Mouse (Mus musculus): ENCODE data around the gene Crtam.

DNA sequence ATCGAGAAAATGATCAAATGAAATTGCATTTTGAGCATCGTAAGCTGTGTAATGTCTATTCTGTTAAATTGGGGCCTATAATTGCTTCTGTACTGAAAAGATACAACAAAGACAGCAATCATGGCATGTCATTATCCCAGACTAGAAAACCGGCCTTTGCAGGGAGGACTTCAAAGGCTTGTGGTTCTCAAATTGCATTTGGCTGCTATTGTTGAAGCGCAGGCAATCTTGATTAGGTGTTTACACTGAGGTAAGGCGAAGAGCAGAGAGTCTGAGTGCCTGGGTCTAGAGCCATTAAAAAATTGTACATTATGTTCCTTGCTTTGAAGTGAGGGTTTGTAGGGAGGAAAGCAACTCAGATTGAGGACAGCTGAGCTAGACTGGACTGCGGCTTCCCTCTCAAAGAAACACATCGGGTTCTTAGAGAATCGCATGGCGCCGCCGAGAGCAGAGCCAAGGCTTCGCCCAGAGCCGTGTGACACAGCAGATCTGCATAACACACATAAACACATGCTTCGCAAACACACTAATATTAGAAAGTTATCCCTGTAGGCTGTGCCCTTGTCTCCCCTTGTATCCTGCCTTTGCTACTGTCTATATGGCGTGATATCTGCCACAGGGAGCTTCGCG lies 77.0 kb downstream of the Crtam start:
- TF ChIP-seq CTCF (IDR thresholded peaks at IDR 0.05; ENCODE audit: low read depth), result no peak
- no peak for TF ChIP-seq EP300 (IDR thresholded peaks at IDR 0.05; ENCODE audit: low read depth)

Data from liver, postnatal 0 days (tissue).